Mouse (Mus musculus) layer of hippocampus, postnatal 36 days (tissue): ENCODE data around the gene Slc30a2. TPM values are rescaled to one million over a fixed set of nuclear protein-coding genes. Genes with fewer than 3 reads are reported as not detected.

Experiments used
- DNase-seq, 2 experiments: peaks; one replicate each; pipeline ENCODE4 v3.0.0; 2022
- total RNA-seq, 2 experiments: library from RNA; stranded (reverse); gene quantifications; 2 replicates each; pipeline ENCODE4 v1.2.3; 2021

The Slc30a2 gene
- total RNA-seq, 2 experiments from 2014 or later = not detected

- DNase-seq = no peak
Observed at GRCm38 (mm10) chr4:134401856-134402570, 59.0 kb downstream of the Slc30a2 start.

GRCm38 (mm10) chr4:134402571-134403262, 59.7 kb downstream of the Slc30a2 start:
- no peak for DNase-seq

DNA sequence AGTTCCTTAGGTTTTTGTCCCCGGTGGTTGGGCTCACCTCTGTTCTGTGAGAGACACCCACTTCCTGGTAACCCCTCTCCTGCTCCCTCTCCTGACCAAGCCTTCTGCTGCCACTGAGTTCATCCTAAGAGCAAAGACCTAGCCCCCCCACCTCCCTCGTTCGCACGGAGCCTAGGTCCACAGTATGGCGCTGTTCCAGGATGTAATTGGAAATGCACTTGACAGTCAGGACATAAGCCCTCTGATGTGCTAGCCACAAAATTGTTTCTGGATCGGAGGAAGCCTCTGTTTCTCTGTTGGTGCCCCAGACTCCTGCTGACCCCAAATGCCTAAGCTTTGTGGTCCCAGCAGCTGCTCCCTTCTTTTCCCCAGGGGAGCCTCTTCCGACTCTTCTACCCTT, 60.7 kb downstream of the Slc30a2 start:
- no peak for DNase-seq

Other genes with a start within 250 kb of the Slc30a2 start
- 1 to 10 TPM in 1 of 2 experiments, not detected in 1; 1.1 TPM for gene Cd52, start 248.1 kb upstream of the Slc30a2 start, total RNA-seq
- 10 to 100 TPM; 32.8 to 34.7 TPM for gene Ubxn11, start 240.6 kb upstream of the Slc30a2 start, total RNA-seq
- 100 to 1,000 TPM; 234 to 264 TPM for gene Sh3bgrl3, start 214.4 kb upstream of the Slc30a2 start, total RNA-seq
- 10 to 100 TPM; 16.1 to 17.5 TPM for gene Cep85, start 156.1 kb upstream of the Slc30a2 start, total RNA-seq
- gene Gm7534, start 140.2 kb upstream of the Slc30a2 start, total RNA-seq = not detected
- not detected for gene Catsper4, start 115.8 kb upstream of the Slc30a2 start, total RNA-seq
- under 1 TPM; 0.35 to 0.58 TPM for gene Cnksr1, start 104.8 kb upstream of the Slc30a2 start, total RNA-seq
- gene E130218I03Rik, start 99.5 kb upstream of the Slc30a2 start, total RNA-seq = not detected
- 10 to 100 TPM; 10.2 to 11.4 TPM for gene Zfp593, start 97.6 kb upstream of the Slc30a2 start, total RNA-seq
- not detected for gene Gm30191, start 96.2 kb upstream of the Slc30a2 start, total RNA-seq
- gene Grrp1, start 89.1 kb upstream of the Slc30a2 start, total RNA-seq = 1 to 10 TPM; 2.7 to 7.4 TPM
- gene Pdik1l, start 55.3 kb upstream of the Slc30a2 start, total RNA-seq = 10 to 100 TPM; 16.7 to 21.5 TPM
- not detected for gene Trim63, start 28.1 kb upstream of the Slc30a2 start, total RNA-seq
- gene Extl1, start 40.7 kb downstream of the Slc30a2 start, total RNA-seq = 10 to 100 TPM; 41.8 to 45.5 TPM
- gene Pafah2, start 53.1 kb downstream of the Slc30a2 start, total RNA-seq = 1 to 10 TPM; 6.6 to 8.2 TPM
- 100 to 1,000 TPM; 338 to 365 TPM for gene Stmn1, start 125.1 kb downstream of the Slc30a2 start, total RNA-seq
- 10 to 100 TPM; 63.6 to 69.1 TPM for gene Paqr7, start 153.5 kb downstream of the Slc30a2 start, total RNA-seq
- 1 to 10 TPM in 1 of 2 experiments, not detected in 1; 1.3 TPM for gene Aunip, start 167.8 kb downstream of the Slc30a2 start, total RNA-seq
- 10 to 100 TPM; 63.2 to 64.7 TPM for gene Mtfr1l, start 192.2 kb downstream of the Slc30a2 start, total RNA-seq
- 10 to 100 TPM; 16.0 to 18.0 TPM for gene Selenon, start 209.0 kb downstream of the Slc30a2 start, total RNA-seq